Mouse (Mus musculus): ENCODE results near the gene Hhat.

The Hhat gene

GRCm38 (mm10) chr1:192789828-192790227 is 18.8 kb upstream of the Hhat start:
- Histone ChIP-seq H3K36me3 (ENCODE audit: insufficient read depth, low read length) (no peaks in the 10 kb centered on the region), H3K9me3 (ENCODE audit: low read length) (no peaks in the 10 kb centered on the region), H3K27me3 (ENCODE audit: insufficient read depth, low read length) (peaks cover 9% of the 10 kb centered on the region), H3K4me1 (replicated peaks; ENCODE audit: low read depth, low read length) (peaks cover 39% of the 10 kb centered on the region), H3K4me3 (replicated peaks; ENCODE audit: low read length) (no peak overlapping the region)
- TF ChIP-seq POU5F1 (IDR thresholded peaks at IDR 0.05; ENCODE audit: borderline replicate concordance, low read length), result no peak
- TF ChIP-seq NANOG (IDR thresholded peaks at IDR 0.05; ENCODE audit: borderline replicate concordance, low read length), result no peak
- TF ChIP-seq CTCF (conservative IDR thresholded peaks at IDR 0.05; ENCODE audit: low read length), result no peak

DNA sequence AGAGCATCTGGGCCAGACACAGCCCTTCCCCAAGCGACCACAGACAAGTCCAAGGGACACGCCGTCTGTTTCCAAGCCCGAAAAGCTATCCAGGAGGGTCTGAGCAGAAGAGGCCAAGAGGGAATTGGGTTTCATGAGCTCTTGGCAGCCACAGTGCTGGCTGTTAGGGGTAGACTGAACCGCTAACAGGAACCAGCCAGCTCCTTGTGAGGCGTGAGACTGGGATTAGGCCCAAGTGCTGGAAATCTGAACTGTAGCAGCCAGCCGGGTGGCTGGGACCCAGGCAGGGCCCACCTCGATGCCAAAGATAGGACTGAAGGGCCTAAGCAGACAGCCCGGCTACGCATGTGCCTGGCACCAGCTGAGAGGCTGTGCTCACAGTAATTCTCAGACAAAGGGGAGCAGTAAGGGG is 18.1 kb upstream of the Hhat start:
- H3K36me3 ChIP-seq (ENCODE audit: insufficient read depth, low read length), result no peaks in the 10 kb centered on the region
- H3K4me1 ChIP-seq (replicated peaks; ENCODE audit: low read depth, low read length), result peaks cover 34% of the 10 kb centered on the region
- peaks cover 9% of the 10 kb centered on the region for H3K27me3 ChIP-seq (ENCODE audit: insufficient read depth, low read length)
- no peaks in the 10 kb centered on the region for H3K9me3 ChIP-seq (ENCODE audit: low read length)
- TF ChIP-seq CTCF (conservative IDR thresholded peaks at IDR 0.05; ENCODE audit: low read length) (no peak), POU5F1 (IDR thresholded peaks at IDR 0.05; ENCODE audit: borderline replicate concordance, low read length) (no peak)
- no peak overlapping the region for H3K4me3 ChIP-seq (replicated peaks; ENCODE audit: low read length)

GRCm38 (mm10) chr1:192786194-192786593 is 15.2 kb upstream of the Hhat start:
- H3K27me3 ChIP-seq (ENCODE audit: insufficient read depth, low read length), result peaks cover 17% of the 10 kb centered on the region
- no peak overlapping the region for H3K4me3 ChIP-seq (replicated peaks; ENCODE audit: low read length)
- H3K9me3 ChIP-seq (ENCODE audit: low read length), result no peaks in the 10 kb centered on the region
- no peak for TF ChIP-seq POU5F1 (IDR thresholded peaks at IDR 0.05; ENCODE audit: borderline replicate concordance, low read length)
- no peak for TF ChIP-seq NANOG (IDR thresholded peaks at IDR 0.05; ENCODE audit: borderline replicate concordance, low read length)
- TF ChIP-seq CTCF (conservative IDR thresholded peaks at IDR 0.05; ENCODE audit: low read length), result no peak
- peaks cover 12% of the 10 kb centered on the region for H3K4me1 ChIP-seq (replicated peaks; ENCODE audit: low read depth, low read length)
- no peaks in the 10 kb centered on the region for H3K36me3 ChIP-seq (ENCODE audit: insufficient read depth, low read length)

GRCm38 (mm10) chr1:192785046-192785961 is 14.3 kb upstream of the Hhat start:
- H3K4me1 ChIP-seq (replicated peaks; ENCODE audit: low read depth, low read length), result peaks cover 7% of the 10 kb centered on the region
- H3K9me3 ChIP-seq (ENCODE audit: low read length), result no peaks in the 10 kb centered on the region
- peaks cover 17% of the 10 kb centered on the region for H3K27me3 ChIP-seq (ENCODE audit: insufficient read depth, low read length)
- no peak for TF ChIP-seq CTCF (conservative IDR thresholded peaks at IDR 0.05; ENCODE audit: low read length)
- no peak for TF ChIP-seq NANOG (IDR thresholded peaks at IDR 0.05; ENCODE audit: borderline replicate concordance, low read length)
- H3K4me3 ChIP-seq (replicated peaks; ENCODE audit: low read length), result no peak overlapping the region
- H3K36me3 ChIP-seq (ENCODE audit: insufficient read depth, low read length), result no peaks in the 10 kb centered on the region

DNA sequence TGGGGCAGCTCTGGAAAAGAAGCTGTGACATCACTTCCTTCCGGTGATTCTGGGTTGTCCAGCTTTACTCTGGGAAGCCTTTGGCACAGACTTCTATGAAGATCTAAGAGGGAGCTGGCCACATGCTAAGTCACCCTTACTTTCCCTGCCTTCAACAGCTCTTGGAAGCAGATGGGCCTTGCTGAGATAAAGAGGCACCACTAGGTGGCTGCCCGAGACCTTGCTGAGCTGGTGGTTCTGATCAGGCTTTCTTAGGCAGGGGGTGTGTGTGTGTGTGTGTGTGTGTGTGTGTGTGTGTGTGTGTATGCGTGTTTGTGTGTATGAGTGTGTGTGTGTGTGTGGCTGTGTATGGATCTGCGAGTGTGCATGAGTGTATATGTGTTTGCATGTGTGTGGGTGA is 13.4 kb upstream of the Hhat start:
- peak; percentile 33 for TF ChIP-seq CTCF (conservative IDR thresholded peaks at IDR 0.05; ENCODE audit: low read length)
- no peak for TF ChIP-seq NANOG (IDR thresholded peaks at IDR 0.05; ENCODE audit: borderline replicate concordance, low read length)
- Histone ChIP-seq H3K9me3 (ENCODE audit: low read length) (no peaks in the 10 kb centered on the region), H3K27me3 (ENCODE audit: insufficient read depth, low read length) (peaks cover 17% of the 10 kb centered on the region), H3K36me3 (ENCODE audit: insufficient read depth, low read length) (no peaks in the 10 kb centered on the region), H3K4me1 (replicated peaks; ENCODE audit: low read depth, low read length) (peaks cover 7% of the 10 kb centered on the region), H3K4me3 (replicated peaks; ENCODE audit: low read length) (no peak overlapping the region)

GRCm38 (mm10) chr1:192781256-192781655 is 10.2 kb upstream of the Hhat start:
- no peak overlapping the region for H3K4me3 ChIP-seq (replicated peaks; ENCODE audit: low read length)
- peaks cover 11% of the 10 kb centered on the region for H3K27me3 ChIP-seq (ENCODE audit: insufficient read depth, low read length)
- no peak for TF ChIP-seq POU5F1 (IDR thresholded peaks at IDR 0.05; ENCODE audit: borderline replicate concordance, low read length)
- no peak for TF ChIP-seq NANOG (IDR thresholded peaks at IDR 0.05; ENCODE audit: borderline replicate concordance, low read length)
- TF ChIP-seq CTCF (conservative IDR thresholded peaks at IDR 0.05; ENCODE audit: low read length), result no peak
- no peaks in the 10 kb centered on the region for H3K36me3 ChIP-seq (ENCODE audit: insufficient read depth, low read length)
- H3K9me3 ChIP-seq (ENCODE audit: low read length), result no peaks in the 10 kb centered on the region
- H3K4me1 ChIP-seq (replicated peaks; ENCODE audit: low read depth, low read length), result peaks cover 13% of the 10 kb centered on the region

GRCm38 (mm10) chr1:192778869-192779514 is 8.0 kb upstream of the Hhat start:
- Histone ChIP-seq H3K36me3 (ENCODE audit: insufficient read depth, low read length) (no peaks in the 10 kb centered on the region), H3K4me1 (replicated peaks; ENCODE audit: low read depth, low read length) (peaks cover 10% of the 10 kb centered on the region), H3K4me3 (replicated peaks; ENCODE audit: low read length) (no peak overlapping the region), H3K9me3 (ENCODE audit: low read length) (no peaks in the 10 kb centered on the region), H3K27me3 (ENCODE audit: insufficient read depth, low read length) (peaks cover 13% of the 10 kb centered on the region)
- TF ChIP-seq POU5F1 (IDR thresholded peaks at IDR 0.05; ENCODE audit: borderline replicate concordance, low read length) (no peak), NANOG (IDR thresholded peaks at IDR 0.05; ENCODE audit: borderline replicate concordance, low read length) (no peak), CTCF (conservative IDR thresholded peaks at IDR 0.05; ENCODE audit: low read length) (no peak)

DNA sequence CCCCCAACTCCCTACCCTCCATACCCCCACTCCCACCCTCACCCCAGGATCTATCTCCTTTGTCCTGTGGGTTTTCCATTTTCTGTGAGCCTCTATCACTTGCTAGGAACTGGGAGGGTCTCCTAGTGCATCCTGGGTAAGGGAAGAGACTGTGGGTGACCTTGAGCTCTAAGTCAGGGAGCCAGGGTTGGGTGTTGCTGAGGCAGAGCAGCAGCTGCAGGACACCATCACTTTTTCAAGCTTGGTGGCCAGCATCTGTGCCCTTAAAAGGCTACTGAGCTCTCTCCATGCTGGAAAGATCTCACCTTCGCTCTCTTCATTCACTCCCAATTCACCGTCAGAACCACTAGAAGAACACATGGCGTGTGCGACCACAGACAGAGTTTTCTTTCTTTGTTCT is 7.2 kb upstream of the Hhat start:
- Histone ChIP-seq H3K4me3 (replicated peaks; ENCODE audit: low read length) (no peak overlapping the region), H3K36me3 (ENCODE audit: insufficient read depth, low read length) (no peaks in the 10 kb centered on the region), H3K27me3 (ENCODE audit: insufficient read depth, low read length) (peaks cover 16% of the 10 kb centered on the region), H3K4me1 (replicated peaks; ENCODE audit: low read depth, low read length) (peaks cover 6% of the 10 kb centered on the region; the same call in 1 of the 2 replicates), H3K9me3 (ENCODE audit: low read length) (no peaks in the 10 kb centered on the region)
- TF ChIP-seq NANOG (IDR thresholded peaks at IDR 0.05; ENCODE audit: borderline replicate concordance, low read length), result no peak
- no peak for TF ChIP-seq CTCF (conservative IDR thresholded peaks at IDR 0.05; ENCODE audit: low read length)
- TF ChIP-seq POU5F1 (IDR thresholded peaks at IDR 0.05; ENCODE audit: borderline replicate concordance, low read length), result no peak

Data from E14TG2a.4 (cell line).